Mouse (Mus musculus) hindbrain, embryonic 12.5 days (tissue): ENCODE measurements around the gene Obp2a. TPM values are rescaled to one million over a fixed set of nuclear protein-coding genes. Genes with fewer than 3 reads are reported as not detected.
"Not testable (repeated sequence)": the region's sequence is repeated elsewhere in the genome, so short reads cannot be mapped to it uniquely, and the experiment has no call there.

Experiments used
- ATAC-seq: fragments of 200-750 bp; cut with Nextera tagmentation; 2 replicates; pipeline ENCODE4 v1.8.0; 2017; ENCODE audit warnings: moderate TSS enrichment; ENCODE audit not compliant: low FRiP score
- H3K27ac ChIP-seq: fragments of 300-500 bp; sonication (generic); 2 replicates; pipeline ENCODE4 v1.5.1; 2016; ENCODE audit warnings: mild to moderate bottlenecking
- H3K27me3 ChIP-seq: fragments of 300-500 bp; sonication (generic); 2 replicates; pipeline ENCODE4 v1.6.1; 2016; ENCODE audit warnings: mild to moderate bottlenecking
- H3K36me3 ChIP-seq: fragments of 300-500 bp; sonication (generic); 2 replicates; pipeline ENCODE4 v1.6.1; 2016; ENCODE audit warnings: mild to moderate bottlenecking
- H3K4me1 ChIP-seq: fragments of 300-500 bp; sonication (generic); 2 replicates; pipeline ENCODE4 v1.6.1; 2016
- H3K4me2 ChIP-seq: fragments of 300-500 bp; sonication (generic); replicated peaks from 2 replicates; pipeline ENCODE4 v1.6.1; 2016; ENCODE audit warnings: mild to moderate bottlenecking
- H3K4me3 ChIP-seq: fragments of 300-500 bp; sonication (generic); 2 replicates; pipeline ENCODE4 v1.5.1; 2016; ENCODE audit warnings: mild to moderate bottlenecking
- H3K9ac ChIP-seq: fragments of 300-500 bp; sonication (generic); 2 replicates; pipeline ENCODE4 v1.6.1; 2016; ENCODE audit warnings: mild to moderate bottlenecking, moderate library complexity
- H3K9me3 ChIP-seq: fragments of 300-500 bp; sonication (generic); replicated peaks from 2 replicates; pipeline ENCODE4 v1.6.1; 2016; ENCODE audit warnings: mild to moderate bottlenecking
- WGBS: fragments of 180-500 bp; shearing (Covaris S2); methylation state at CpG from one replicate; pipeline ENCODE4 v1.1.7; 2016; 5-methylcytosine and 5-hydroxymethylcytosine counted together
- polyA plus RNA-seq: library from polyadenylated mRNA; unstranded; fragments of >200 nt; fragmentation: Nextera tagmentation; extraction: Ambion mirVana; gene quantifications from 2 replicates; pipeline ENCODE4 v1.2.1, GENCODE M21; 2016

The Obp2a gene
- polyA plus RNA-seq, 1 experiment from 2014 or later, result not detected

DNA sequence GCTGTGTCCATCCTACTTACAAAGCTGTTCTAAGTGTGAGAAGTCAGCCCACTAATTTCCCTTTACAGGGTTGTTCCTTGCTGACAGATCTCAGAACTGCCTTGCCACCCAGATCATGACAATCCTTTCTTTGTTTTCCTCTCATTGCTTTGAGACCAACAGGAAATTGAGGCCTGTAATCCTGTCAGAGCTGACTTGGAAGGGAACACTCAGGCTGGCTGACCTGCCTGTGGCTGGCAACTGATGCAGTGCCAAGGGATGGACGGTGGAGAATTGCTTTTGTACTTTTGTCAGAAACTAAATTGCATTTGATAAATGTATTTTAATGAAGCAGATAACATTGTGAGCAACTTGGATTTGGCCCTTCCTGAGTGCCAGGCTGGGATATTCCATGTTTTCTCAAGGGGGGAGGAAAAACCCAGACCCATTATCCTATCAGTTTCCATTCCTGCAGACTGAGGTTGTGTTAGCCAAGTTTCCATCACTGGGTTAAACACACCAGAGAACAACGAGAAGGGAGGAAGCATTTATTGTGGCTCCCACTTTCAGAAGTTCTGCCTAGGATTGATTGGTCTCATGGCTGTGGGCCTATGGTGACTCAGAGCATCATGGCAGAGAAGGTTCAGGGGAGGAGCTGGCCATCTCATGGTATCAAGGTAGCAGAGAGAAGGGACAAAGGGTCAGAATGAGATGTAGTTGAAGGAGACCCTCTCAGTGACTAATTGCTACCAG is 33.5 kb downstream of the Obp2a start:
- Histone ChIP-seq H3K27ac (no peak overlapping the region), H3K4me1 (no peaks in the 10 kb centered on the region), H3K9me3 (no peaks in the 10 kb centered on the region), H3K27me3 (no peaks in the 10 kb centered on the region), H3K4me3 (no peak overlapping the region), H3K9ac (no peak overlapping the region), H3K36me3 (no peaks in the 10 kb centered on the region), H3K4me2 (no peak overlapping the region)
- WGBS, result 63% methylated on average over 2 of the region's 2 CpGs
- ATAC-seq, result no peak

GRCm38 (mm10) chr2:25736709-25737108 is 36.9 kb downstream of the Obp2a start, which contains the start of gene Obp2b:
Obp2b (plus strand) TSS chr2:25737009.
- not testable (repeated sequence) for ATAC-seq, H3K27ac ChIP-seq

GRCm38 (mm10) chr2:25741671-25742070 is 41.8 kb downstream of the Obp2a start:
- Histone ChIP-seq H3K9me3 (no peaks in the 10 kb centered on the region), H3K4me3 (no peak overlapping the region), H3K9ac (no peak overlapping the region), H3K27ac (no peak overlapping the region), H3K4me1 (no peaks in the 10 kb centered on the region), H3K4me2 (no peak overlapping the region), H3K36me3 (no peaks in the 10 kb centered on the region), H3K27me3 (no peaks in the 10 kb centered on the region)
- no peak for ATAC-seq
- 77% methylated on average over 1 of the region's 1 CpGs for WGBS

More at GRCm38 (mm10) chr2:25736709-25737108, 36.9 kb downstream of the Obp2a start, which contains the start of gene Obp2b:
- not testable (repeated sequence) for H3K9ac ChIP-seq, H3K9me3 ChIP-seq, H3K27me3 ChIP-seq, H3K36me3 ChIP-seq, H3K4me2 ChIP-seq, H3K4me3 ChIP-seq, H3K4me1 ChIP-seq
- 84% methylated on average over 3 of the region's 3 CpGs for WGBS

Other genes starting within 250 kb of the Obp2a start
- 2.3 and 2.4 TPM in 2 replicates for gene Clic3, start 243.2 kb upstream of the Obp2a start, polyA plus RNA-seq
- gene Paxx, start 238.9 kb upstream of the Obp2a start, polyA plus RNA-seq, result 41.6 and 49.4 TPM in 2 replicates
- 2.8 and 3.0 TPM in 2 replicates for gene Ptgds, start 230.0 kb upstream of the Obp2a start, polyA plus RNA-seq
- gene Lcn12, start 206.1 kb upstream of the Obp2a start, polyA plus RNA-seq, result not detected in 2 replicates
- 106 and 116 TPM in 2 replicates for gene Fbxw5, start 199.3 kb upstream of the Obp2a start, polyA plus RNA-seq
- gene C8g, start 198.3 kb upstream of the Obp2a start, polyA plus RNA-seq, result 4.8 and 6.0 TPM in 2 replicates
- gene Traf2, start 153.1 kb upstream of the Obp2a start, polyA plus RNA-seq, result 25.7 and 29.6 TPM in 2 replicates
- 377 TPM in 2 replicates for gene Edf1, start 142.2 kb upstream of the Obp2a start, polyA plus RNA-seq
- 4.7 and 6.7 TPM in 2 replicates for gene Mamdc4, start 125.2 kb upstream of the Obp2a start, polyA plus RNA-seq
- gene Phpt1, start 124.8 kb upstream of the Obp2a start, polyA plus RNA-seq, result 131 and 162 TPM in 2 replicates
- gene Ajm1, start 118.3 kb upstream of the Obp2a start, polyA plus RNA-seq, result 2.4 and 3.1 TPM in 2 replicates
- gene Rabl6, start 91.5 kb upstream of the Obp2a start, polyA plus RNA-seq, result 70.0 and 72.3 TPM in 2 replicates
- gene Ccdc183, start 82.4 kb upstream of the Obp2a start, polyA plus RNA-seq, result 0.25 and 0.32 TPM in 2 replicates
- gene Tmem141, start 78.0 kb upstream of the Obp2a start, polyA plus RNA-seq, result 21.7 and 23.4 TPM in 2 replicates
- gene Fcna, start 72.0 kb upstream of the Obp2a start, polyA plus RNA-seq, result 0.96 and 1.3 TPM in 2 replicates
- gene Lcn8, start 46.9 kb upstream of the Obp2a start, polyA plus RNA-seq, result not detected in 2 replicates
- not detected in 2 replicates for gene Lcn5, start 42.1 kb upstream of the Obp2a start, polyA plus RNA-seq
- not detected in 2 replicates for gene Lcn6, start 23.3 kb upstream of the Obp2a start, polyA plus RNA-seq
- gene Lcn10, start 17.3 kb upstream of the Obp2a start, polyA plus RNA-seq, result not detected in 2 replicates
- 97.8 and 98.7 TPM in 2 replicates for gene Bmyc, start 6.7 kb downstream of the Obp2a start, polyA plus RNA-seq
- not detected in 2 replicates for gene Obp2b, start 37.0 kb downstream of the Obp2a start, polyA plus RNA-seq
- not detected in 2 replicates for gene Lcn3, start 65.5 kb downstream of the Obp2a start, polyA plus RNA-seq
- gene Lcn11, start 77.0 kb downstream of the Obp2a start, polyA plus RNA-seq, result not detected in 2 replicates
- gene Gm13539, start 82.2 kb downstream of the Obp2a start, polyA plus RNA-seq, result not detected in 2 replicates
- gene Glt6d1, start 115.8 kb downstream of the Obp2a start, polyA plus RNA-seq, result not detected in 2 replicates
- gene Lcn9, start 123.1 kb downstream of the Obp2a start, polyA plus RNA-seq, result not detected in 2 replicates
- gene Sohlh1, start 147.2 kb downstream of the Obp2a start, polyA plus RNA-seq, result not detected in 2 replicates
- gene Kcnt1, start 163.7 kb downstream of the Obp2a start, polyA plus RNA-seq, result 2.9 and 4.6 TPM in 2 replicates